Mouse (Mus musculus) testis, adult 10 weeks (tissue): Measurements from ENCODE around the gene Mapk8ip1. TPM values are rescaled to one million over a fixed set of nuclear protein-coding genes. Genes with fewer than 3 reads are reported as not detected.

ENCODE experiments used
- polyA plus RNA-seq: library from polyadenylated mRNA; stranded (reverse); fragments of 350-450 nt; fragmentation: Illumina TruSeq; extraction: RNeasy Lipid Tissue Mini Kit (QIAGEN cat#74804); gene quantifications from one replicate; pipeline ENCODE4 v1.2.3, GENCODE M21; 2014; ENCODE audit warnings: low read depth, low replicate concordance

Gene Mapk8ip1
- polyA plus RNA-seq = 2.1 TPM

DNA sequence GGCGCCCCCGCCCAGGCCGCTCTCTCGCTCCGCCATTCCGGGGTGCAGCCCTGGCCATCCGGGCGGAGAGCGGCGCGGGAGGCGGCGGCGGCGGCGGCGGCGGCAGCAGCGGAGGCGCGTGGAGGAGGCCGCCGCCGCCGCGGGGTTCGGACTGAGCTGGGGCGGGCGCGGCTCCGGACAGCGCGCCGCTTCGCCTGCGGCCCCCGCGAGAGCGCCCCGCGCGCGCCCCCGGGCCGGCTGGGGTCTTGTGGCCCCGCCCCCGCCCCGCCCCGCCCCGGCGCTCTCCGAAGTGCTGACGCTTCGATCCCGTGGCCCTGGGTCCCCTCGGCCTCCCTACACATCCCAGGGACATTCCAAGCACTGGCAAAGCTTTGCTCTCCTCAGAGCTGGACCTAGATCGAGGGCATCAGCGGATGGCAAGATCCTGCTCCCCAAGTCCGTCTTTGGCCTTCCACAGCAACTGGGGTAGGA lies at the start of gene Mapk8ip1:
Gene Mapk8ip1 (minus strand): TSS at position 173 of the 471 bp plus-strand sequence.

GRCm38 (mm10) chr2:92433578-92434374 lies 32.7 kb upstream of the Mapk8ip1 start, which contains the start of gene Cry2:
TSS of gene Cry2 (minus strand) at chr2:92434043.

DNA sequence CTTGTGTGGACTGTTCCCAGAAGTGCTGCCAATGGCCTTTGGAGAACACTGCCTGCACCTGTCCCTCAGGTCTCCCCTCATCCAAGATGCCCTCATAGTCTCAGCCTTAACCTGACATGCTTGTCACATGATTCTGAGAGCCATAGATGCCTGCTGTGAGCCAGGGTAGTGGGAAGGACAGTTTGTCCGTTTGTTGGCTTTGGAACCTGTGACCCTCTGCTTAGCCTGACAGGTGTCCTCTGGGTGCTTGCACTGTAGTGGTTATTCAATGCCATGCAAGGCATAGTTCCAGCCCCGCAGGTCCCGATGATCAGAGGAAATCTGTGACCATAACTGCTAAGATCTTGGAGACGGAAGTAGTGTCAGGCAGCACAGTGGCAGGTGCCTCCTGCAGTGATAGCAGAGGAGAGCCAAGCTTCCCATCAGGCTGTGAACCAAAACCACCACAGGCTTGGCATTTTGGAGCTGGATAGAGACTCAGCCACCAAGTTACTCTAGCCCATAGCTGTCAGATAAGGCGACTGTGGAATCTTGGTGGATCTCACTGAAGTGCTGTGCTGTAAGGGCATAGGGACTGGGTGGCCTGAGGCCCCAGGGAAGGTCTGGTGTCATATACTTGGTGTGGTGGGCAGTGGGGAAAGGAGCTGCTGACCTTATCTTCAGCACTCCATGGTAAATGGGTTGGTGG lies 19.0 kb downstream of the Mapk8ip1 start, which contains the start of gene 1700029I15Rik:
Gene 1700029I15Rik (plus strand): TSS at position 638 of the 688 bp plus-strand sequence.

DNA sequence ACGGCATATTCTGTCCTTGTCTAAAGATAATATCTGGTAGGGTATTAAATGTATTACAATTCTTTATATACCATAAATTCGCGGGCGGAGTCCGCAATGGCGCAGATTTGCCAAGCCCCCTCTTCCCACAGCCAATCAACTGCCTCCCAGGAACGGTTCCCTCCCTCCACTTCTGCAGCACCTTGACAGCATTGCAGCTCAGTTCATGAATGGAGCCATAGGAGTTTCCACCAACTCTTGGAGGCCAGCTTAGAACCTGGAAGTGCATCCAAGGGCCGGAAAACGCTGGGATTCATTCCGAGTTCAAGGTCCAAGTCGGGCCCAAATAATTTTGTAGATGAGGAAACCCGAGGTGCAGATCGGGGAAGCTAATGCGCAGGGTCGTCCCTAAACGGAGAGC lies 26.5 kb downstream of the Mapk8ip1 start, which contains the start of the genes Pex16 and Large2:
Gene Pex16 (plus strand): TSS at position 163 of the 400 bp plus-strand sequence.
Gene Large2 (minus strand): TSS at position 356 of the 400 bp plus-strand sequence.

Other genes starting within 250 kb of the Mapk8ip1 start
- 0.56 TPM for gene Pex16, start 26.6 kb downstream of the Mapk8ip1 start, polyA plus RNA-seq
- gene Large2, start 26.4 kb downstream of the Mapk8ip1 start, polyA plus RNA-seq = 0.29 TPM
- gene 1700029I15Rik, start 18.7 kb downstream of the Mapk8ip1 start, polyA plus RNA-seq = 1.3 TPM
- 4.7 TPM for gene Cry2, start 32.8 kb upstream of the Mapk8ip1 start, polyA plus RNA-seq
- gene Slc35c1, start 59.3 kb upstream of the Mapk8ip1 start, polyA plus RNA-seq = 0.84 TPM
- 3.5 TPM for gene Chst1, start 198.4 kb upstream of the Mapk8ip1 start, polyA plus RNA-seq